Mouse (Mus musculus): ENCODE data around the gene Prm2. TPM values are rescaled to one million over a fixed set of nuclear protein-coding genes. Genes with fewer than 3 reads are reported as not detected.

Gene Prm2
- polyA plus RNA-seq, 1 experiment from 2014 or later, result not detected

- Histone ChIP-seq H3K27me3 (no peaks in the 10 kb centered on the region), H3K4me2 (replicated peaks) (no peak overlapping the region), H3K36me3 (no peaks in the 10 kb centered on the region), H3K4me1 (no peaks in the 10 kb centered on the region), H3K27ac (no peak overlapping the region), H3K9me3 (replicated peaks) (no peaks in the 10 kb centered on the region), H3K9ac (no peak overlapping the region), H3K4me3 (no peak overlapping the region)
- WGBS, result 82% methylated on average over 7 of the region's 7 CpGs
- ATAC-seq (ENCODE audit: low FRiP score), result no peak
These were observed 32.0 kb upstream of the Prm2 start for GRCm38 (mm10) chr16:10827766-10828460.

- Histone ChIP-seq H3K4me3 (no peak overlapping the region), H3K36me3 (no peaks in the 10 kb centered on the region), H3K9me3 (replicated peaks) (no peaks in the 10 kb centered on the region), H3K27me3 (no peaks in the 10 kb centered on the region), H3K4me1 (no peaks in the 10 kb centered on the region), H3K9ac (no peak overlapping the region), H3K27ac (no peak overlapping the region), H3K4me2 (replicated peaks) (no peak overlapping the region)
- WGBS, result 91% methylated on average over 9 of the region's 9 CpGs
- ATAC-seq (ENCODE audit: low FRiP score), result no peak
These were observed 31.3 kb upstream of the Prm2 start for GRCm38 (mm10) chr16:10827269-10827668.

GRCm38 (mm10) chr16:10825840-10826239 lies 29.9 kb upstream of the Prm2 start:
- H3K4me2 ChIP-seq (replicated peaks), result no peak overlapping the region
- H3K9ac ChIP-seq, result no peak overlapping the region
- no peaks in the 10 kb centered on the region for H3K9me3 ChIP-seq (replicated peaks)
- no peaks in the 10 kb centered on the region for H3K27me3 ChIP-seq
- WGBS, result 89% methylated on average over 4 of the region's 4 CpGs
- no peak overlapping the region for H3K4me3 ChIP-seq
- no peak for ATAC-seq (ENCODE audit: low FRiP score)
- no peak overlapping the region for H3K27ac ChIP-seq
- no peaks in the 10 kb centered on the region for H3K36me3 ChIP-seq
- no peaks in the 10 kb centered on the region for H3K4me1 ChIP-seq

GRCm38 (mm10) chr16:10824536-10824935 lies 28.6 kb upstream of the Prm2 start:
- Histone ChIP-seq H3K36me3 (no peaks in the 10 kb centered on the region), H3K27ac (no peak overlapping the region), H3K27me3 (no peaks in the 10 kb centered on the region), H3K4me3 (no peak overlapping the region), H3K9ac (no peak overlapping the region), H3K4me1 (no peaks in the 10 kb centered on the region), H3K9me3 (replicated peaks) (no peaks in the 10 kb centered on the region), H3K4me2 (replicated peaks) (no peak overlapping the region)
- WGBS, result 90% methylated on average over 1 of the region's 1 CpGs
- no peak for ATAC-seq (ENCODE audit: low FRiP score)

GRCm38 (mm10) chr16:10821387-10821786 lies 25.5 kb upstream of the Prm2 start:
- no peak overlapping the region for H3K9ac ChIP-seq
- H3K4me3 ChIP-seq, result no peak overlapping the region
- H3K36me3 ChIP-seq, result no peaks in the 10 kb centered on the region
- H3K4me1 ChIP-seq, result no peaks in the 10 kb centered on the region
- H3K27me3 ChIP-seq, result no peaks in the 10 kb centered on the region
- H3K9me3 ChIP-seq (replicated peaks), result no peaks in the 10 kb centered on the region
- ATAC-seq (ENCODE audit: low FRiP score), result no peak
- WGBS, result 74% methylated on average over 4 of the region's 4 CpGs
- H3K4me2 ChIP-seq (replicated peaks), result no peak overlapping the region
- H3K27ac ChIP-seq, result no peak overlapping the region

- Histone ChIP-seq H3K9ac (no peak overlapping the region), H3K36me3 (no peaks in the 10 kb centered on the region), H3K4me3 (no peak overlapping the region), H3K27me3 (no peaks in the 10 kb centered on the region), H3K4me1 (no peaks in the 10 kb centered on the region), H3K4me2 (replicated peaks) (no peak overlapping the region), H3K9me3 (replicated peaks) (no peaks in the 10 kb centered on the region), H3K27ac (no peak overlapping the region)
- ATAC-seq (ENCODE audit: low FRiP score), result no peak
- 69% methylated on average over 3 of the region's 3 CpGs for WGBS
These were observed 24.0 kb upstream of the Prm2 start for GRCm38 (mm10) chr16:10819966-10820365.

GRCm38 (mm10) chr16:10818579-10819135 lies 22.7 kb upstream of the Prm2 start:
- Histone ChIP-seq H3K4me2 (replicated peaks) (no peak overlapping the region), H3K36me3 (no peaks in the 10 kb centered on the region), H3K9ac (no peak overlapping the region), H3K4me1 (no peaks in the 10 kb centered on the region), H3K27ac (no peak overlapping the region), H3K4me3 (no peak overlapping the region), H3K27me3 (no peaks in the 10 kb centered on the region), H3K9me3 (replicated peaks) (no peaks in the 10 kb centered on the region)
- ATAC-seq (ENCODE audit: low FRiP score), result no peak
- WGBS, result 85% methylated on average over 4 of the region's 4 CpGs

GRCm38 (mm10) chr16:10814864-10815263 lies 18.9 kb upstream of the Prm2 start:
- no peaks in the 10 kb centered on the region for H3K9me3 ChIP-seq (replicated peaks)
- ATAC-seq (ENCODE audit: low FRiP score), result no peak
- H3K27me3 ChIP-seq, result no peaks in the 10 kb centered on the region
- no peak overlapping the region for H3K9ac ChIP-seq
- WGBS, result 93% methylated on average over 4 of the region's 4 CpGs
- H3K36me3 ChIP-seq, result no peaks in the 10 kb centered on the region
- no peak overlapping the region for H3K4me3 ChIP-seq
- H3K4me2 ChIP-seq (replicated peaks), result no peak overlapping the region
- H3K27ac ChIP-seq, result no peak overlapping the region
- no peaks in the 10 kb centered on the region for H3K4me1 ChIP-seq

GRCm38 (mm10) chr16:10813726-10814125 lies 17.8 kb upstream of the Prm2 start:
- no peaks in the 10 kb centered on the region for H3K4me1 ChIP-seq
- no peak for ATAC-seq (ENCODE audit: low FRiP score)
- H3K9ac ChIP-seq, result no peak overlapping the region
- H3K4me2 ChIP-seq (replicated peaks), result no peak overlapping the region
- H3K27me3 ChIP-seq, result no peaks in the 10 kb centered on the region
- H3K9me3 ChIP-seq (replicated peaks), result no peaks in the 10 kb centered on the region
- H3K4me3 ChIP-seq, result no peak overlapping the region
- 84% methylated on average over 4 of the region's 4 CpGs for WGBS
- H3K36me3 ChIP-seq, result no peaks in the 10 kb centered on the region
- H3K27ac ChIP-seq, result no peak overlapping the region

- Histone ChIP-seq H3K4me3 (no peak within 1 kb of the TSS), H3K27me3 (no peaks in the 10 kb centered on the region), H3K4me2 (replicated peaks) (no peak within 1 kb of the TSS), H3K36me3 (no peaks in the 10 kb centered on the region), H3K9ac (no peak within 1 kb of the TSS), H3K27ac (no peak within 1 kb of the TSS), H3K9me3 (replicated peaks) (no peaks in the 10 kb centered on the region), H3K4me1 (no peaks in the 10 kb centered on the region)
- no peak for ATAC-seq (ENCODE audit: low FRiP score)
- WGBS, result 89% methylated on average over 2 of the region's 2 CpGs
These were observed 17.0 kb upstream of the Prm2 start, which contains the start of gene Gm11172 for GRCm38 (mm10) chr16:10812865-10813371. TSS of gene Gm11172 (plus strand) at chr16:10812915.

DNA sequence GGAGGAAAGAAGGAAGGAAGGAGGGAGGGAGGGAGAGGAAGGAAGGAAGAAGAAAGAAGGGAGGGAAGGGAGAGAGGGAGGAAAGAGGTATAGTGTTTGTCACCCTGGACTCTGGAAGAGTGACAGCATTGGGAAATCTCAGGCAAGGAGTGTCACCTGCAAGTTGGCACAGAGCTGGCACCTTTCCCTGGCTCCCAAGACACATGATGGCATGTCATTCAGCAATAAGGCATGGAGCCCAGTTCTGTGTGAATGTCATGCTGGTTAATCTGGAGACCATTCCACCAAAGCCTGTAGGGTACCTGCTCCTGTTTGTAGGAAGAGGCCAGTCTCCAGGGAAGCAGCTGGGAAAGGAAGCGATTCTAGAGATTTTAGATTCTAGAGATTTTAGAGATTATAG lies 14.4 kb upstream of the Prm2 start:
- H3K9ac ChIP-seq, result no peak overlapping the region
- no peaks in the 10 kb centered on the region for H3K27me3 ChIP-seq
- no peak overlapping the region for H3K27ac ChIP-seq
- no peak overlapping the region for H3K4me3 ChIP-seq
- no peaks in the 10 kb centered on the region for H3K9me3 ChIP-seq (replicated peaks)
- no peak for ATAC-seq (ENCODE audit: low FRiP score)
- no peaks in the 10 kb centered on the region for H3K36me3 ChIP-seq
- H3K4me1 ChIP-seq, result 0 out of 2 replicates have a peak, but pooled peaks cover 5% of the 10 kb centered on the region
- no peak overlapping the region for H3K4me2 ChIP-seq (replicated peaks)
- WGBS, result 89% methylated on average over 1 of the region's 1 CpGs

DNA sequence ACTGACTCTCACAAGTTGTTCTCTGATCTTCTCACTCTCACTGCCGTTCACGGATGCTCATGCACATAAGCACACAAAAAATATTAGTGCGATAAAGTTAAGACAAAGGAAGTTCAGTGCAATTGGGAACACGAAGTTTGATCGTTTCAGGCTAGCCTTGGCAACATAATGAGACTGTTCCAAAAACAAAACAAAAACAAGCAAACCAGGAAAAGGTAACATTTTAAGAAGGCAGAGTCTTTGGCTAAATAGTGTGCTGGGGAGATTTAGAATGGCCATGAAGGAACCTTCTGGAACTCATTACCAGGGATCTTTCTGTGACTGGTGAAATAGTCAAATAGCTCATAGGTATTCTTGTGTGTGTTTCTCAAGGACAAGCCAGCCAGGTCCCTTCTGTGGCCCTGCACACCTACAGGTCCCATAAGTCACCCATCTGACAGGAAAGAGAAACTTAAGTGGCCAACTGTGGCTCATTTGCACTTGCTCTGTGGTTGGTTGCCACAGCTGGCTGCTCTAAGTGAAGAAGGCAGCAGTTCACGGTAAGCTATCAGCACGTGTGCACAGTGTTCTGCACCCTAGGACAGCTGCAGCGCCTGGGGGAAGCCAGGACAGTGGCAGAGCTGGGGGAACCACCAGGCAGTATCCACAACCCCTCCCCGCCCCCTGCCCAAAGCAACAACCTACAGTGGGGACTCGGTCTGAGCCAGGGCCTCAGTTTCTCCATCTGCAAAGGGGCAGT lies 10.0 kb upstream of the Prm2 start, which contains the start of gene Prm1:
Gene Prm1, minus strand, starts transcription at position 51 of the 739 bp plus-strand sequence.
- H3K36me3 ChIP-seq, result no peaks in the 10 kb centered on the region
- H3K27ac ChIP-seq, result no peak within 1 kb of the TSS
- no peak within 1 kb of the TSS for H3K4me3 ChIP-seq
- H3K4me1 ChIP-seq, result 0 out of 2 replicates have a peak, but pooled peaks cover 5% of the 10 kb centered on the region
- ATAC-seq (ENCODE audit: low FRiP score), result no peak
- no peaks in the 10 kb centered on the region for H3K9me3 ChIP-seq (replicated peaks)
- no peaks in the 10 kb centered on the region for H3K27me3 ChIP-seq
- H3K4me2 ChIP-seq (replicated peaks), result no peak within 1 kb of the TSS
- WGBS, result 83% methylated on average over 10 of the region's 10 CpGs
- H3K9ac ChIP-seq, result no peak within 1 kb of the TSS

Measured in hindbrain, embryonic 12.5 days (tissue).